Mouse (Mus musculus) G1E (cell line): ENCODE measurements at regions not wholly inside any gene's neighbourhood (a gene's known extent, or its start where the extent isn't known, plus 50 kb on each side); places are given as distances from the start of the nearest gene placed in this dataset.
A peak's percentile ranks its signal among the peaks of the same experiment; 100 is the strongest.

Source experiments
- ATAC-seq: 2 replicates; pipeline ENCODE4 v1.8.0; 2016; ENCODE audit warnings: mild to moderate bottlenecking; ENCODE audit not compliant: insufficient number of reproducible peaks, poor library complexity, low FRiP score, severe bottlenecking; ENCODE audit errors: extremely low read depth
- DNase-seq: peaks from one replicate; pipeline ENCODE4 v3.0.0; 2012; ENCODE audit warnings: low spot score
- H3K27me3 ChIP-seq: 2 replicates; pipeline ENCODE4 v1.6.1; 2012; ENCODE audit warnings: mild to moderate bottlenecking, low read length, inconsistent platforms; ENCODE audit not compliant: insufficient read depth
- H3K36me3 ChIP-seq: replicated peaks from 2 replicates; pipeline ENCODE3; 2012; ENCODE audit warnings: mild to moderate bottlenecking, inconsistent platforms
- H3K4me1 ChIP-seq: 2 replicates; pipeline ENCODE4 v1.6.1; 2012; ENCODE audit warnings: low read depth, low read length, inconsistent platforms, mixed read lengths; ENCODE audit not compliant: insufficient read depth
- H3K4me3 ChIP-seq: 2 replicates; pipeline ENCODE4 v1.5.1; 2012; ENCODE audit warnings: low read depth, mild to moderate bottlenecking, inconsistent platforms, low read length, moderate library complexity, mixed read lengths
- H3K9me3 ChIP-seq: replicated peaks from 2 replicates; pipeline ENCODE4 v1.6.1; 2012; ENCODE audit warnings: inconsistent platforms
- CTCF ChIP-seq: IDR thresholded peaks from 2 replicates; pipeline ENCODE4 v1.5.1; 2012; ENCODE audit warnings: low read depth, low read length, inconsistent platforms, mixed read lengths
- GATA1 ChIP-seq: IDR thresholded peaks from 2 replicates; pipeline ENCODE4 v1.6.1; 2012; ENCODE audit warnings: borderline replicate concordance, low read length, inconsistent platforms, mixed read lengths

DNA sequence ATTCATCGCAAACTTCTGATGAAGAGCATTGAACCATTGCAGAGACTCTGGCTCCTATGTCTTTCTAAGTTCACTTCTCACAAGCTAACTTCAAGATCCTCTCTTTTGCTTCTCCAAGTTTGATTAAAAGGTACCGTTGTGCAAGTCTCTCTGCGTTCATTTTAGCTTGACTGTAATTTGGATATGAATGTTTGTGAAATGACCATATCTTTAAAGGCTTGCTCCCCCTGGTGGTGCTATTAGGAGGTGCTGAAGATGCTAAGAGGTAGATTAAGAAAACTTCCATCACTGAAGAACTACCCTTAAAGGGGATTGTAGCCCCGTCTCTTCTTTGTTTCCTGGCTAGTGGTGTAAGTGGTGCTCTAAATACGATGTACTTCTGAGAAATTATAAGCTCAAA is 339.7 kb downstream of the Dio2 start:
- ATAC-seq (no peak), DNase-seq (no peak)
- TF ChIP-seq CTCF (0 out of 2 replicates have a peak, but pooled peaks have one; percentile 3), GATA1 (no peak)
- H3K27me3 ChIP-seq = no peaks in the 10 kb centered on the region
- no peaks in the 10 kb centered on the region for H3K36me3 ChIP-seq
- H3K9me3 ChIP-seq = peaks cover 2% of the 10 kb centered on the region; the same call in 1 of the 2 replicates
- no peak overlapping the region for H3K4me3 ChIP-seq
- no peaks in the 10 kb centered on the region for H3K4me1 ChIP-seq
